Mouse (Mus musculus): ENCODE results near the gene Spef1. TPM values are rescaled to one million over a fixed set of nuclear protein-coding genes. Genes with fewer than 3 reads are reported as not detected.
A peak's percentile ranks its signal among the peaks of the same experiment; 100 is the strongest.

Spef1 gene
- total and polyA plus RNA-seq, 2 experiments from 2014 or later, result 7.8 to 17.3 TPM

DNA sequence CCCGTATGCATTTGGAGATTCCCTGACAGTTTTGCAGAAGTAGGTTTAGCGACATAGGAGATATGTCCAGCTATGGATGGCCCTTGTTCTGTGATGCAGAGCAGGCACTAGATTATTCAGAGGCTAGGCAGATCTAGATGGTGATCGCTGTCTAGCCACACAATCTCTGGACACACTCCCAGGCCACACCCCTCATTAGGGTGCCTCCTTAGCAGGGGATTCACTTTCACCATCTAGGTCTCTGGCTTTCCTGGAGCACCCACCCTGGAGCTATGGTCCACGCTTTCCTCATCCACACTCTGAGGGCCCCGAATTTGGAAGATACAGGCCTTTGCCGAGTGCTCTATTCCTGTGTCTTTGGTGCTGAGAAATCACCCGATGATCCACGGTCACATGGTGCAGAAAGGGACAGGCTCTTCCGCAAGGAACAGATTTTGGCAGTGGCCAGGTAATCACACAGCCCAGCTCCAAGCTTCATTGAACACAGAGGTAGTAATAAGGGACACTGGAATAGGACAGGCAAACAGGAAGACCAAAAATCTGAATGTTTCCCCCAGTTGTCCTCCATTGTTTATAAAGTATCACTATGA lies 24.0 kb upstream of the Spef1 start:
- ATAC-seq (no peak), DNase-seq (ENCODE audit: low spot score) (peak; percentile 21)
- WGBS, result 50% methylated on average over 9 of the region's 9 CpGs
- Histone ChIP-seq H3K4me3 (ENCODE audit: low read length) (peak overlapping the region; percentile 62), H3K9ac (replicated peaks; ENCODE audit: low read length) (peak overlapping the region; percentile 74), H3K4me2 (ENCODE audit: low read depth, low read length) (peak overlapping the region; percentile 74), H3K36me3 (ENCODE audit: insufficient read depth, low read length) (peaks cover 7% of the 10 kb centered on the region; the same call in 1 of the 2 replicates), H3K9me3 (ENCODE audit: low read length) (no peaks in the 10 kb centered on the region), H3K27me3 (ENCODE audit: insufficient read depth, low read length) (no peaks in the 10 kb centered on the region), H3K27ac (peak overlapping the region; percentile 94), H3K4me1 (ENCODE audit: insufficient read depth, low read length) (peaks cover 11% of the 10 kb centered on the region)
- no peak for TF ChIP-seq CTCF (IDR thresholded peaks at IDR 0.05; ENCODE audit: low read depth)

DNA sequence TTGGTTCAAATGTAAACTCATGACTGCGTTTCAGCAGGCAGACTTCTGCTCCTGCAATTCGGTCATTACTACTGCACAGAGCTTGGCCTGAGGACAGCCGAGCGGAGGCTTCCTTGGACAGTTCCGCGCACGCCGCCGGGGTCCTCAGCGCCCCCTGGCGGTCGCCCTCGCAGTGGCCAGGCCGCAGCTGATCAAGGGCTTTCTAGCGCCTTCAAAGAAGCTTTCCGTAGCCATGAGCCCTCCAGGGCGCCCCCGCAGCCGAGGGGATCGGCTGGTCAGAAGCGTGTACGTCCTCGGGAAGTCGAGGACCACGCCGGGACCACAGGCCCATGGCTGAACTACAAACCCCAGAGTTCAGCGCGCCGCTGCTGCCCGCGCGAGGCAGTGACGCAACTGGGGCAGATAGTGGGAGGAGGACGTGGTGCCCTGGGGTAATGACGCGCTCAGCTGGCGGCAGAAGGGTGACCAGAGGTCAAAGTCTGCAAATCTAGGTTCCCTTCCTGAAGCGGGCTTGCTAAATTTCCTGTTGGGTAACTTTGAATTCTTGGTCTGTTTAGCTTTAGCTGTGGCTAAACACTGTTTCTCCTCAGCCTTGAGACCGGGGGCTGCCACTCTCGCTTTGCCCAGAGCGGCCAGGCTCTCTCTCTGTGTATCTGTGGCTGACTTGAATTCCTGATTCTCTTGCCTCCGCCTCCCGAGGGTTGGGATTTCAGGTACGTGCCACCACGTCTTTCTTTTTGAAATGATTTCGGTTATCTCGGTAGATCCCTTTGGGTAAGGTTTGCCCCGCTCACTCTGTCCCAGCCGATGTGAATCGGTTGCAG lies 23.1 kb upstream of the Spef1 start:
- Histone ChIP-seq H3K9ac (replicated peaks; ENCODE audit: low read length) (peak overlapping the region; percentile 74), H3K27ac (peak overlapping the region; percentile 94), H3K4me1 (ENCODE audit: insufficient read depth, low read length) (peaks cover 11% of the 10 kb centered on the region), H3K4me3 (ENCODE audit: low read length) (peak overlapping the region; percentile 62), H3K9me3 (ENCODE audit: low read length) (no peaks in the 10 kb centered on the region), H3K36me3 (ENCODE audit: insufficient read depth, low read length) (peaks cover 7% of the 10 kb centered on the region; the same call in 1 of the 2 replicates), H3K4me2 (ENCODE audit: low read depth, low read length) (peak overlapping the region; percentile 74), H3K27me3 (ENCODE audit: insufficient read depth, low read length) (no peaks in the 10 kb centered on the region)
- WGBS, result under 1% methylated on average over 50 of the region's 50 CpGs
- peak; percentile 98 for ATAC-seq
- DNase-seq (ENCODE audit: low spot score), result peak; percentile 96
- TF ChIP-seq CTCF (IDR thresholded peaks at IDR 0.05; ENCODE audit: low read depth), result peak; percentile 97

DNA sequence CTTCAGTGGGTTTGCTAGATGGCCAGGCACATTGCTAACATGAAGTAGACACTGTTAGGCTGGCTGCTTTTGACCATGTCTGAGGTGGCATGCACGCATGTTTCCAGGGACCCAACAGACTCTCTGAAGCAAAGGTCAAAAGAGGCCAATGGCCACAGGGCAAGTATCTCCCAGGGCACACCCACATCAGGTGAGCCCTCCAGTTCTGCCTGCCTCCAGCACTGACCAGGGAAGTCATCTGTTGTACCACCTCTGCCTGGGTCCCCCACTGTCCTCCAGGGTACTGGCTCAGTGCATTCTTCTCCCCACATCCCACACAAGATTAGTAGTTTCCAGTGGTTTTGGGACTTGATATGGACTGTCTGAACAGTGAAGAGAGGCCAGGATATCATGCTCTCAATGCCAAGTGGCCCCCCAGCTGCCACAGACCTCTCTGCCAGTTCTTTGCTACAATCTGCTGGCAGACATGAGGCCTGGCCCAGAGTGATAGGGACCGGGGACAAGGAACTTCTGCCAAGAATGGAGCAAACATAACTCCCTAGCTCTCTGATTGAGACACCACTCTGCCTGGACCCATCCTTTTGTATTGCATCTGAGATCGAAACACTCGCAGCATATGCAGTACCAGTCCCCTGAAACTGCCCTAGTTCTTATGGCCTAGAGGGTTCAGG lies 22.2 kb upstream of the Spef1 start:
- ATAC-seq (no peak), DNase-seq (ENCODE audit: low spot score) (peak; percentile 8)
- Histone ChIP-seq H3K36me3 (ENCODE audit: insufficient read depth, low read length) (peaks cover 7% of the 10 kb centered on the region; the same call in 1 of the 2 replicates), H3K4me3 (ENCODE audit: low read length) (peak overlapping the region; percentile 62; the same call in 1 of the 2 replicates), H3K4me1 (ENCODE audit: insufficient read depth, low read length) (peaks cover 11% of the 10 kb centered on the region), H3K27ac (peak overlapping the region; percentile 94), H3K9ac (replicated peaks; ENCODE audit: low read length) (peak overlapping the region; percentile 74; the same call in 1 of the 2 replicates), H3K4me2 (ENCODE audit: low read depth, low read length) (peak overlapping the region; percentile 74), H3K9me3 (ENCODE audit: low read length) (no peaks in the 10 kb centered on the region), H3K27me3 (ENCODE audit: insufficient read depth, low read length) (no peaks in the 10 kb centered on the region)
- no peak for TF ChIP-seq CTCF (IDR thresholded peaks at IDR 0.05; ENCODE audit: low read depth)
- 59% methylated on average over 4 of the region's 4 CpGs for WGBS

DNA sequence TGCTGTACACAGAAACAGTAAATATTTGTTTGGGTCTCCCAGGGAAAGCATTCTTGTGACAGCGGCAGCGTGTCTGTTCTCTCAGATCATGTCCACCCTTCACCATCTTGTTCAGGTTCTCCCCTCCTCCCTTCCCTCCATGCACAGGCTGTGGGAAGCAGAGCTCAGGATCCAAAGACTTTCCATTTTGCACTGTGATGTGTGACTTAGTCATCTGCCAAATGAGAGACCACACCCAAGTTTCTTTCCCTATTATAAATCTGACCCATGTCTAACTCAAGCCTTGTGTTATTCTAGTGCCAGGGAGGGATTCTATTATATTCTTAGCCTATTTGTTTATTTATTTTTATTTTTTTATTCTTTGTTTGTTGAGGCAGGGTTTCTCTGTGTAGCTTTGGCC lies 21.3 kb upstream of the Spef1 start:
- Histone ChIP-seq H3K27ac (no peak overlapping the region), H3K4me3 (ENCODE audit: low read length) (no peak overlapping the region), H3K9ac (replicated peaks; ENCODE audit: low read length) (no peak overlapping the region), H3K4me2 (ENCODE audit: low read depth, low read length) (no peak overlapping the region), H3K9me3 (ENCODE audit: low read length) (no peaks in the 10 kb centered on the region), H3K27me3 (ENCODE audit: insufficient read depth, low read length) (no peaks in the 10 kb centered on the region), H3K4me1 (ENCODE audit: insufficient read depth, low read length) (peaks cover 11% of the 10 kb centered on the region), H3K36me3 (ENCODE audit: insufficient read depth, low read length) (peaks cover 7% of the 10 kb centered on the region; the same call in 1 of the 2 replicates)
- DNase-seq (ENCODE audit: low spot score) (no peak), ATAC-seq (no peak)
- 88% methylated on average over 2 of the region's 2 CpGs for WGBS
- TF ChIP-seq CTCF (IDR thresholded peaks at IDR 0.05; ENCODE audit: low read depth), result no peak

DNA sequence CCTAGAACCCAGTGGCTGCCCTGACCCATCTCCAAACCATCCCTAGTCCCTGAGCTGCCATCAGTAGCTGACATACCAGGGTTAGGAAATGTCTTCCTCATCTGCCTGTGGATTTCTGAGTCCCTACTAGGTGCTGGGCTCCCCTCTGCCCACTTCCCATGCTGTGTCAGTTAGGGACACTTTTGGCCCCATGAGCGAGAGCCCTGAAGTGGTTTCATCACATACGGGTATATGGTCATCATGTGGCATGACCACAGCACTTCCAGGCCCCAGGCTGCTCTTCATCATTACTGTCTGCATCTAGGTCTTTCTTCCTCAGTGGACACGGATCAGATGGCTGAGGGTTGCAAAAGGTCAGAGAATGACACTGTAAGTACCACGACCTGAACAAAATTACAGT lies 19.7 kb upstream of the Spef1 start, which contains the start of gene Ap5s1:
Gene Ap5s1, plus strand, starts transcription at position 301 of the 400 bp plus-strand sequence.
- 84% methylated on average over 4 of the region's 4 CpGs for WGBS

DNA sequence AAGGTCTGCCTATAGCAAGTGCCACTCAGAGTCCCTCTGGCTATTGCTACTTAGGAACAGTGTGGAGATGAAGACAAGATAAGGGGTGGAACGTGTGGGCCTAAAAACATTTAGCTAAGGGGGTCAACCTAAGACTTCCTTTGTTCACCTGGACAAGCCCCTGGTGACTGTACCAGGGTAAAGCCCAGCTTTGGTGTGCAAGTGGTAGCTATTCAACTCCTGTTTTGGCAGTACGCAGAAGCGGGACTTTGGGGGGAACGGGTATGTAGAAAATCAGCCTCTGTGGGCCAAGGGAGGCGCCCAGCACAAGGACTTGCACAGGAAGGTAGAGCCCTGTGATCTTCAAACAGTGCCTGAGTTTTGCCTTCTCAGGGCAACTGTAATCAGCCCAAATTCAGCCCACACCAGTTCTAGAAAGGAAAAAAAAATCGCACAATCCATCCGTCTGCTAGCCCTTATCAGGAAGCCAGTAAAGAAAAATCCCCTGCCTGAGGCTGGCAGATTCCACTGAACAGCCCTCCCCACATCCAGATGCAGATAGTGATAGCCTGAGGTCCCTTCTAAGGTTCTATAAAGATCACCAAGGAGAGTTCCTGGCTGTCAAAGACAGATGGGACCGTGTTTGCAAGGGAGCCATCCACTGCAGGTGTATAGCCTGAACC lies 18.6 kb upstream of the Spef1 start:
- H3K4me1 ChIP-seq (ENCODE audit: insufficient read depth, low read length), result peaks cover 7% of the 10 kb centered on the region
- ATAC-seq (no peak), DNase-seq (ENCODE audit: low spot score) (no peak)
- no peaks in the 10 kb centered on the region for H3K9me3 ChIP-seq (ENCODE audit: low read length)
- WGBS, result 86% methylated on average over 8 of the region's 8 CpGs
- H3K9ac ChIP-seq (replicated peaks; ENCODE audit: low read length), result no peak overlapping the region
- H3K27ac ChIP-seq, result no peak overlapping the region
- H3K4me3 ChIP-seq (ENCODE audit: low read length), result no peak overlapping the region
- H3K27me3 ChIP-seq (ENCODE audit: insufficient read depth, low read length), result no peaks in the 10 kb centered on the region
- no peak for TF ChIP-seq CTCF (IDR thresholded peaks at IDR 0.05; ENCODE audit: low read depth)
- H3K4me2 ChIP-seq (ENCODE audit: low read depth, low read length), result no peak overlapping the region
- H3K36me3 ChIP-seq (ENCODE audit: insufficient read depth, low read length), result no peaks in the 10 kb centered on the region

More for the DNA sequence above, 19.7 kb upstream of the Spef1 start, which contains the start of gene Ap5s1:
- Histone ChIP-seq H3K4me1 (ENCODE audit: insufficient read depth, low read length) (peaks cover 9% of the 10 kb centered on the region), H3K36me3 (ENCODE audit: insufficient read depth, low read length) (no peaks in the 10 kb centered on the region), H3K27me3 (ENCODE audit: insufficient read depth, low read length) (no peaks in the 10 kb centered on the region), H3K9me3 (ENCODE audit: low read length) (no peaks in the 10 kb centered on the region), H3K9ac (replicated peaks; ENCODE audit: low read length) (no peak within 1 kb of the TSS), H3K4me3 (ENCODE audit: low read length) (no peak within 1 kb of the TSS), H3K27ac (no peak within 1 kb of the TSS), H3K4me2 (ENCODE audit: low read depth, low read length) (no peak within 1 kb of the TSS)
- DNase-seq (ENCODE audit: low spot score), result no peak
- no peak for TF ChIP-seq CTCF (IDR thresholded peaks at IDR 0.05; ENCODE audit: low read depth)
- ATAC-seq, result no peak
